ENCODE assay signal across 8 mouse cellular contexts in genomic region chr10:13323806-13324411, GRCm38 (mm10).
DNase-seq lines count a peak whose midpoint lies in the region; ATAC-seq and TF ChIP-seq lines count a peak whose summit lies in the region.

No protein-coding gene starts in this region.

- peak overlapping the region; percentile 68 for H3K9ac ChIP-seq in hindbrain, embryonic 14.5 days

- TF ChIP-seq CTCF in gastrocnemius, adult 2 months (IDR thresholded peaks at IDR 0.05) = no peak

- under 1% methylated on average over 59 of the region's 62 CpGs for WGBS in hindbrain, embryonic 14.5 days

- H3K4me2 ChIP-seq in hindbrain, embryonic 14.5 days (replicated peaks) = peak overlapping the region; percentile 97

- peak; percentile 58 for DNase-seq in adrenal gland, adult 8-10 months
- peak; percentile 34 to 43 for DNase-seq in cerebellum, postnatal 36 days
- DNase-seq in gastrocnemius, adult 2 months = peak; percentile 83
- peak; percentile 61 for DNase-seq in hindbrain, embryonic 14.5 days (ENCODE audit: low spot score)
- DNase-seq in left cerebral cortex, adult 18-20 months (ENCODE audit: low spot score in 2 of 2) = peak; percentile 21 to 35
- DNase-seq in lung, postnatal 4 days = peak; percentile 82 to 85
- DNase-seq in right cerebral cortex, adult 2 months (ENCODE audit: low spot score in 2 of 2) = peak; percentile 26 to 35

- H3K27ac ChIP-seq in gastrocnemius, adult 2 months = peak overlapping the region; percentile 93
- H3K27ac ChIP-seq in hindbrain, embryonic 14.5 days = peak overlapping the region; percentile 66

- no peaks in the 10 kb centered on the region for H3K9me3 ChIP-seq in hindbrain, embryonic 14.5 days (ENCODE audit: control insufficient read depth, low read length)

- intact Hi-C loops in gastrocnemius, adult 2 months (cut with DNase I) = loop anchor here (2.0 kb wide), 1 partner anchor 131 kb away; the partner anchor contains the start of gene Ltv1

- H3K36me3 ChIP-seq in hindbrain, embryonic 14.5 days (replicated peaks; ENCODE audit: control insufficient read depth, insufficient read depth) = no peaks in the 10 kb centered on the region

- H3K4me3 ChIP-seq in gastrocnemius, adult 2 months = peak overlapping the region; percentile 87
- H3K4me3 ChIP-seq in hindbrain, embryonic 14.5 days (replicated peaks; ENCODE audit: low read length) = peak overlapping the region; percentile 61

- peaks cover 8% of the 10 kb centered on the region for H3K4me1 ChIP-seq in hindbrain, embryonic 14.5 days (replicated peaks; ENCODE audit: control insufficient read depth, insufficient read depth, low read length)

- ATAC-seq in hindbrain, embryonic 14.5 days (ENCODE audit: low FRiP score) = peak; percentile 89
- ATAC-seq in inflammation-experienced regulatory T-cells, adult 6 months = no peak

- H3K27me3 ChIP-seq in hindbrain, embryonic 14.5 days (ENCODE audit: control insufficient read depth, insufficient read depth, low read length) = no peaks in the 10 kb centered on the region

Comparison
In these comparisons a context has a peak if more than half of its experiments do, and no peak if none do; other contexts are left out.
1. DNase-seq: peak in every context shown above with its lines; median percentile 84 in lung, postnatal 4 days; 83 in gastrocnemius, adult 2 months; 61 in hindbrain, embryonic 14.5 days; 58 in adrenal gland, adult 8-10 months; 38 in cerebellum, postnatal 36 days; 30 in right cerebral cortex, adult 2 months; 28 in left cerebral cortex, adult 18-20 months.